Mouse (Mus musculus) yolk sac, embryonic 10.5 days (tissue): ENCODE measurements around the gene Myom1.

Experiments used
- DNase-seq: peaks from one replicate; pipeline ENCODE4 v3.0.0-alpha.2; 2017; ENCODE audit warnings: low spot score

Myom1 gene

DNA sequence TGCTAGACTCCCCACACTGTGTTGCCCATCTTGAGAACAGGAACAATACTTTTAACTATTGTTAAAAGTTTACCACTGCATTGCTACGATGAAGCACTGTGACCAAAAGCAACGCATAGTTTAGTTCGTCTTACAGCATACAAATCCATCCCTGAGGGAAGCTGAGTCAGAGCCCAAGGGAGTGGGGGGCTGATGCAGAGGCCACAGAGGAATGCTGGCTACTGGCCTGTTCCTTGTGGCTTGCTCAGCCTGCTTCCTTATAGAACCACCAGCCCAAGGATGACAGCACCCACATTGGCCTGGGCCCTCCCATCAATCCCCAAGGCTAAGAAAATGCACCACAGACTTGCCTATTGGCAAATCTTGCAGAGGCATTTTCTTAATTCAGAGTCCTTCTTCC, 56.8 kb downstream of the Myom1 start:
- DNase-seq, result no peak

DNA sequence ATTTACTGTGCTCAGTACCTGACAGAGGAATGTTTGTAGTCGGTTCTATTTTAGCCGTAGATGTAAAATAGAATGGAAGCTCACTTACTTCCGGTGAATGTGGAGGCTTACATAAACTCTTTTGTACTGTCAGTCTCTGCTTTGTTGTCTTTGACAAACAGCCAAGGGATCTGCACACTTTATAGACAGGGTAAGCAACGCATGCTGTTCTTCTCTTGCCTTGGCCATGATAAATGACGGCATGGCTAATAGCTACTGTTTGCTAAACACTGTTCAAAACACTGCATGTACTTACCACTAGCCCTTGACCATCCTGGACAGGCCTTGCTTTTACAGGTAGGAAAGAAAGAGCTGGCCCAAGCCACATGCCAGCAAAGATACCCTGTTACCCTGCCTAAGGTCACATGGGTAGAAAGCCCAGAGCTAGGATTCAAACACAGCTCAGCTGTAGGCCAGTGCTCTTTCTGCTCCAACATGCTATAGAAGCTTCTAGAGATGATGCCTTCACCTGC, 59.7 kb downstream of the Myom1 start:
- no peak for DNase-seq

DNA sequence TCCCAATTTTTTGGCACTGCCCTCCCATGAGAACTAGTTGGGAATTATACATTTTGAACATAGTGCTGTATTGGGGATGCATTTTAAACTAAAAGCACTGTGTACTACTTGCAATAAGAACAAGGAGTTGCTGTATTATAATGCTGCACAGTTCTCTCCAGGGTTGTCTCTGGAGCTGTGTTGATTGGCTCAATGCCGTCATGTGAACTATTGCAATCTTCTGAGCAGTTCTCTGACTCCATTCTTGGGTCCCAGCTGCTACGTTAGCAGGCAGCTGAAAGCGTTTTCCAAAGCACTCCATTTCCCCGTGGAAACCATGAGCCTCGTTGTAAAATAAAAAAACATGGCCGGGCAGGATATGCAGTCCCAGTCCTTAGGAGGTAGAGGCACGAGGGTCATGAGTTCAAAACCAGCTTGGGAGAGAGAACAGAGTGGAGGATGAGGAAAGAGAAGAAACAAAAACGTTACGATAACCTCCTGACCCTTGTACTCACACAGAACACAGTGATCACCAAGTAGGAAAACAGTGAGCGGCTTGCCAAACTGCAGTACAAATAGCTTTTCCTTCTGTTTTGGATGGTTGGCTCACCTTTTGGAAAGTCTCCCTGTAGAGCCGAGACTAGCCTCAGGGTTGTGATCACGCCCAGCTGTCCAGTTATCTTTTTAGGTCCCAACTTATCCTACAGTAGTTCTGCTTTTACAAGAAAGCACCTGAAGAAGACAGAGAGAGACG, 60.6 kb downstream of the Myom1 start:
- DNase-seq, result no peak

GRCm38 (mm10) chr17:71064463-71065014, 62.1 kb downstream of the Myom1 start:
- no peak for DNase-seq

DNA sequence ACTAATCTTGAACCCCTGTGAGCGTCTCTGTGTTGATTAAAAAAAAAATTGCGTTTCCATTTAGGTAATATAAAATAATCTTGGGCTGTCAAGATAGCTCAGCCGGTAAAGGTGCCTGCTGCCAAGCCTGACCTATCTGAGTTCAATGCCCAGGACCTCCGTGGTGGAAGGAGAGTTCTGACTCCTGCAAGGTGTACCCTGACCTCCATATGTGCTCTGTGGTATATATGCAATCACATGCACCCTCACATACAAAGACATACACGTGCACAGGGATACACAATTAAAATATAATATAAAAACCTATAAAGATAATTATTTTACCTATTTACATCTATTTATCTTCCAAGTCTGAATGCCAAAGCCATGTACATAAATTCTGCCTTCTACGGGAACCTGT, 62.7 kb downstream of the Myom1 start:
- no peak for DNase-seq

GRCm38 (mm10) chr17:71069176-71069575, 66.7 kb downstream of the Myom1 start:
- no peak for DNase-seq

GRCm38 (mm10) chr17:71071958-71072357, 69.5 kb downstream of the Myom1 start:
- no peak for DNase-seq

GRCm38 (mm10) chr17:71074386-71074785, 72.0 kb downstream of the Myom1 start:
- DNase-seq, result no peak

DNA sequence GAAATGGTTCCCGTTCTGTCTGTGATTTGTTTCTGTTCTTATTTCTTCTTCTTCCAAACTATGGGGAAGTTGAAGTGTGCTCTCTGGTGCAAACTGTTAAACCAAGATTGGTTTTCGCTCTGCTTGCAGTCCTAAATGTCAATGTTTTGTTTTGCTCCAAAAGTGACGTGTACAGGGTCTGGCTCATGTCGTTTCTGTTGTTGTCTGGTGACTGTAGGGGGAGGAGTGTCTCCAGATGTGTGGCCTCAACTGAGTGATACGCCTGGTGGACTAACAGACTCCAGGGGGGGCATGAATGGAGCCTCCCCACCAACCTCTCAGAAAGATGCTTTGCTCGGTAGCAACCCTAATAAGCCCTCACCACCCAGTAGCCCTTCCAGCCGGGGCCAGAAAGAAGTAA, 79.6 kb downstream of the Myom1 start:
- DNase-seq, result no peak

DNA sequence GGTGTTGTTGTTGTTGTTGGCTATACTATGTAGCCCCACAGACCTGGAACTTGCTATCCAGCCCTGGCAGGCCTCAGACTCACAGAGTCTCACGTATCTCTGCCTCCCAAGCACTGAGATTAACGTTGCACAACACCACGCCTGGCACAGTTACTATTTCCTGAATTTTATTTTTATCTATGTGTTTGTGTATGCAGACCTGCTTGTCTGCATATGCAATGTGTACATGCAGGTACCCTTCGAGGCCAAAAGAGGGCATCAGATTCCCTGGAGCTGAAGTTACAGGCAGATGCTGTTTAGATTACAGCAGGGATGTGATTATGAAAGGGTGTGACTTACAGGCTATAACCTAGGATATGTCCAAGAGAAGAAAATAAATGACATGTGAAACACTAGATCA, 84.5 kb downstream of the Myom1 start:
- no peak for DNase-seq

- no peak for DNase-seq
Measured at GRCm38 (mm10) chr17:71087396-71088153, 85.1 kb downstream of the Myom1 start.

- DNase-seq, result no peak
Measured at GRCm38 (mm10) chr17:71088154-71088521, 85.7 kb downstream of the Myom1 start.

GRCm38 (mm10) chr17:71088991-71089434, 86.6 kb downstream of the Myom1 start:
- peak; percentile 82 for DNase-seq

- DNase-seq, result peak; percentile 45
Measured at GRCm38 (mm10) chr17:71089781-71090480, 87.5 kb downstream of the Myom1 start.

- no peak for DNase-seq
Measured at GRCm38 (mm10) chr17:71091024-71091423, 88.6 kb downstream of the Myom1 start.

GRCm38 (mm10) chr17:71092341-71092740, 89.9 kb downstream of the Myom1 start:
- no peak for DNase-seq

- no peak for DNase-seq
Measured at GRCm38 (mm10) chr17:71093793-71094192, 91.4 kb downstream of the Myom1 start.

DNA sequence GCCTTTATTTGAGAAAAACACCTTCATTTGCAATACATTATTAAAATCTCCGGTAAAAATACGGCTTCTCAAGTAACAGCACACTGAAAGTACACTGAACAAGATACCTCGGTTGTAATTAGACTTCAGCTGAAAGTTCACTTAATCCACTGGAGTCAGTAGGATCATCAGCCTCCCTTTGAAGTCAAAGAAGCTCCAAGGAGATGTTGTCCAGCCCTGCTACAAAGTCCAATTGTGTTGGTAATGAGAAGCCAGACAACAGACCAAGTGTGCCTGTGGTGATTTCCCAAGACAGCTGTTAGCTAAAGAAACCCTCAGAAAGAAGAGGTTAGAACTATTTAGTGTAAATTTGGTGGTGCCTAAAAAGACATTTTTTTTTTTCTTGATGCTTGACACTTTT, 92.0 kb downstream of the Myom1 start:
- peak; percentile 74 for DNase-seq

DNA sequence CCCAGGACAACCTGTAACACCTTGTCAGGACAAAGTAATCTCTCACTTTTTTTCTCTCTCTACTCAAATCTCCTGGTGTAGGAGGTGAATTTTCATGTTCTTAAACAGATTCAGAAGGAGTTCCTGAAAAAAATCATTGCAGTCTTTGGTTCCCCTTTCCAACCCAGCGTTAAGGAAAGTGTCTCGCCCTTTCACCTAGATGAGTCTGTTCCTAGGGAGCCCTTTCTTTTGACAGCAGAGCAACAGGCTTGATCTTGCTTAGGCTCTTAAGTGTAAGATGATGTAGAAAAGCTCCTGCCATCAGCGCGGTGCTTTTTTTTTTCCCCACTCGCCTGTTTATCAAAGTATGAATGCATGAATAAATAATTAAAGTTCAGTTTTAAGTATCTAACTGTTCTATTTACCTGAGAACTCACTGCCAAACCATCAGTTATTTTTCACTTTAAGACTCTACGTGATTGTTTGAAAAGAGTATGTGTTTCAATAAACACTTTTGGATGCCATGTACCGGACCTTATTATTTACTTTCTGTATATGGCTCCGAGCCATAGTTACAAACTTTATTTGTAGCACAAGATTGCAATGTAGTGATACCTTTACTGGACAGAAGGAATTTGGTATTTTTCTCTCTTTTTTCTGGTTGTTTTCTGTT, 94.2 kb downstream of the Myom1 start:
- no peak for DNase-seq

DNA sequence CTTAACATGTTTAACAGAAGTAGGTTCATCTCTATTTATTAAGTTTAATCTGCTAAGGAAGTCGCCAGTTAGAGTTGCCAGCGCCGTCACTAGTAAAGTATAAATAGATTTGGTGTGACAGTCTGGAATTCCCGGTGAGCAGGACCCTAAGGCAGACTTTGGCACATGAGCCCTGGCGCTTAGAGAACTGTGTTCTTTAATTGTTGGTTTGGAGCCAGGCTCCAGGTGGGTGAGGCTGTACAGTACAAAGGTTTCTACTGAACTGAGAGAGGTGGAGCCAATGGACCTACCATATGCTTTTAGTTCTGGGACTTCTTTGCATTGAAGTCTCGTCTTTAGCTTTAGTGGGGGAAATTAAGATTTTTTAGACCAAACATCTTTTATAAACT, 94.8 kb downstream of the Myom1 start:
- no peak for DNase-seq

- no peak for DNase-seq
Measured at GRCm38 (mm10) chr17:71098606-71099005, 96.2 kb downstream of the Myom1 start.
